Mouse (Mus musculus) cerebellum, adult 11 months (tissue): Measurements from ENCODE around the gene C1qtnf1.
"Not testable (repeated sequence)": the region's sequence is repeated elsewhere in the genome, so short reads cannot be mapped to it uniquely, and the experiment has no call there.

ENCODE experiments used
- DNase-seq: peaks from one replicate; pipeline ENCODE4 v3.0.0; 2022

The C1qtnf1 gene

GRCm38 (mm10) chr11:118427986-118428385 lies at the start of gene C1qtnf1:
Gene C1qtnf1, plus strand, starts transcription at chr11:118428203.
- DNase-seq = no peak

- no peak for DNase-seq
Measured at GRCm38 (mm10) chr11:118378656-118379055, 49.3 kb upstream of the C1qtnf1 start.

GRCm38 (mm10) chr11:118379251-118380009 lies 48.6 kb upstream of the C1qtnf1 start:
- DNase-seq = peak; percentile 77

GRCm38 (mm10) chr11:118387816-118388215 lies 40.2 kb upstream of the C1qtnf1 start:
- DNase-seq = not testable (repeated sequence)

DNA sequence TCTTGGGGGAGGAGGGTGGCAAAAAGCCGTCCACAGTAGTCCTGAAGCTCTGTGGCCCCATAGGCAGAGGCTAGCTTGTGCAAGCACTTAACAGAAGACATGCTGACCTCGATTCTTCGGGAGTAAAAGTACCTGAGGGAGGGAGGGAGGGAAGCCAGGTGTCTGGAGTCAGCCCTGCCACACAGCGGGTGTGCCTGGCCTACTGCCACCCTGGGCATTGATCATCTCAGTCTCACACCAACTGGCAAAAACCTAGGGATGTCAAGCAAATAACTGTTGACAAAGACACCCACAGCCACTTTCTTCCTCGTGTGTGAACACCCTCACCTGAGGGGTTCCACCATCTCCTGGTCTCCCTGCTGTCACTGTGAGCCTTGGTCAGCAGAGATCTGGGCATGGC lies 34.0 kb upstream of the C1qtnf1 start:
- no peak for DNase-seq

- no peak for DNase-seq
Measured at GRCm38 (mm10) chr11:118394538-118394937, 33.5 kb upstream of the C1qtnf1 start.

- DNase-seq = peak; percentile 3
Measured at GRCm38 (mm10) chr11:118397806-118398530, 30.0 kb upstream of the C1qtnf1 start.

GRCm38 (mm10) chr11:118399891-118400565 lies 28.0 kb upstream of the C1qtnf1 start:
- peak; percentile 12 for DNase-seq

DNA sequence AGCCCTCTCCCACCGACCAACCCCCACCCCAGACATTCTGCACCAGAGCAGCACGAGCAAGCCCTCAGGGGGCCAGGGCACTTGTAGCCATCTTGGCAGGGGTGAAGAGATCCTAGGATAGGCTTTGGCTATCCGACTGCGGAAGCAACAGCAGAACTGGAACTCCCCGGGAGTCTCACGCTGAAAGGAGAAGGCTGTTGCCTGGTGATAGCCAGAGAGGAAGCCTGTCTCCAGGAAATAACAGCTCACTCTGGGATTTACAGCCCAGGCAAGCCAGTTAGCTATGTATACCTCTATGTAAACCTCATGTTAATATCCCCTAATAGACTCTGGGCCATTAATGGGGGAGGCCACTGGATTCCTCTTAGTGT lies 27.5 kb upstream of the C1qtnf1 start:
- peak; percentile 15 for DNase-seq

GRCm38 (mm10) chr11:118401195-118401594 lies 26.8 kb upstream of the C1qtnf1 start:
- DNase-seq = peak; percentile 8

DNA sequence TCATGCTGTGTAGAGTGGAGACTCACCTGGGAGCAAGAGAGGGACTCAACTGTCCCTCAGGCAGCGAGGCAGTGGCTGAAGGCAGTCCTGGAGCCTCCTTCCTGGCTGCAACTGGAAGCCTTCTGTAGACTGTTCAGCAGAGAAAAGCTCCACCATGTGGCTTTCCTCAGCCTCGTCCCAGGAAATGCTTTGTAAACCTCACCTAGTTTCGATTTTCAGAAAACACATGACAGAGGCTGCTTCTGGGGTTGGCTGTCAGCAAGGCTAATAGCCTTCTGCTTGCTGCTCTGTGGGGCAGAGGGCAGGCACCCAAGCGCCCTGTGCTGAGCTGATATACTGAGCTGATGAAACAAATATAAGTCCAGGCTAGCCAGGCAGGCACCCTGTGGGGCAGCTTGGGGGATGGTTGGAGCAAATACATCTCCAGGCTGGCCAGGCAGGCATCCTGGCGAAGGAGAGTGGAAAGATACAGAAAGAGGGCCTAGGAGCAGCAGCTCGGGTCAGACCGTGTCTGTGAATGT lies 26.2 kb upstream of the C1qtnf1 start, which contains the start of gene Lgals3bp:
TSS of gene Lgals3bp (minus strand) at position 333 of the 521 bp plus-strand sequence.
- DNase-seq = peak; percentile 59

DNA sequence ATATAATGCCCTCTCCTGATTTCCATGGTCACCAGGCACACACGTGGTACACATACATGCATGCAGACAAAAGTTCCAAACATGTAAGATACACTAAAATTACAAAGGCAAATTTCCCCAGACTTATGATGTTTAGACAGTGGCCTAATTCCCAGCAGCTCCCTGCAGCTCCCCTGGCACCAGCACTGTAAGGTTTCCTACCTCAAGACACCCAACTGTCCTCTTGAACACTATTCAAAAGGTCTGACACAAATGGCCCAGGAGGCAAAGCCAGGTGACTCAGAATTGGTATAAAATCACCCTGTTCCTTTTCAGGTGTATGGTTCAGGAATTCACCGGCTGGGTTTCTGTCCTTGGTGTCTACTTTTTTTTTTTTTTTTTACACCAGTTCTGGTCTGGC lies 24.8 kb upstream of the C1qtnf1 start:
- DNase-seq = peak; percentile 7

DNA sequence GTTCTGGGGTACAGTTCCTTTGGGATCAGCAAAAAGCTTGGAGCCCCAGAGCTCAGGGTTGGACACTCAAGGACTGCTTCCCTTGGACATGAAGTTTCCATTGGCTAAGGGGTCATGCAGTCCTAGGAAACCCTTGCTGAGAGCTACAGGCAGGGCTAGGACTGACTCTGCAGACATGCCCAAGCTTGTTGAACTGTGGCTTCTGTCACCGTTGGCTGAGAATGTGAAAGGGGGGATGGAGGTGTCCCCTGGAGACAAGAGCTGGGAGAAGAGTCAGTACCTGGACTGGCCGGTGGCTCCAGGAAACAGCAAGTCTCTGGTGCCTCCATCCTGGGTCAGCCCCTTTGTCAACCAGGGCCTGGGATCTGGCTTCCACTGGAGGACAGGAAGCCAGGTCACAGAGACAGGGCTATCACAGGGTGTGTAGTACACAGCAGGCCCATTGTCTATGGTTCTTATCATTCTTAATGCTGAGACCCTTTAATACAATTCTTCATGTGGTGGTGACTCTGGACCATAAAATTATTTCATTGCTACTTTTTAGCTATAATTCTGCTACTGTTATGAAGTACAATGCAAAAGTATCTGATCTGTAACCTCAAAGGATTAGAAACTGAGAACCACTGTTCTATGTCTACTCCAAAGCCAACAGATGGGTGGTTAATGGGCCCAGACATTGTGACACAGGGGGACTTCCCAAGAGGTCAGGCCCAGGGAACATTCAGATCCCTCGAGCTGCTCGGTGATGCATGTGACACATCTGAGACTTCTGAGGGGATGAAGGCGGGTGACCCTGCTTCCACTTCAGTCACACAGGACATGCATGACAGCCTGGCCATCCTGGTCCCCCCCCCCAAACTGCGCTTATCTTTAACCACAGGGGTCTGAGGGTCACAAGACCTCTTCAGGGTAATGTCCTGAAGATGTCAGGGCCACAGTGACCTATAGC lies 23.8 kb upstream of the C1qtnf1 start:
- DNase-seq = peak; percentile 9

DNA sequence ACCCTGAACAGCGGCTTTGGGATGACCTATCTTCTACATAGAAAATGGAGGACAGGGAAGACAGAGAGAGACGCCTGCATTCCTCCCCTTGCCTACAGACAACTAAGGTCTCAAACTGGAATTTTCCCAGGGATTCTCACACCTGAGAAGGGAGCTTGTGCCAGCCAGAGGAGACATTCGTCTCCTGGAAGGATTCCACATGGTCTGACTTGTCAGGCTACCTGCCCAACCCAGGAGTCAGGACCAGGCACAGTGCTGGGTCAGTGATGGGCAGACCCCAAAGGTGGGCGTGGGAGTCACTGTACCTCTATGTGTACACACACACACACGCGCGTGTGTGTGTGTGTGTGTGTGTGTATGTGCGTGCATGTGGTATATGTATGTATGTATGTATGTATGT lies 22.7 kb upstream of the C1qtnf1 start:
- DNase-seq = peak; percentile 9

DNA sequence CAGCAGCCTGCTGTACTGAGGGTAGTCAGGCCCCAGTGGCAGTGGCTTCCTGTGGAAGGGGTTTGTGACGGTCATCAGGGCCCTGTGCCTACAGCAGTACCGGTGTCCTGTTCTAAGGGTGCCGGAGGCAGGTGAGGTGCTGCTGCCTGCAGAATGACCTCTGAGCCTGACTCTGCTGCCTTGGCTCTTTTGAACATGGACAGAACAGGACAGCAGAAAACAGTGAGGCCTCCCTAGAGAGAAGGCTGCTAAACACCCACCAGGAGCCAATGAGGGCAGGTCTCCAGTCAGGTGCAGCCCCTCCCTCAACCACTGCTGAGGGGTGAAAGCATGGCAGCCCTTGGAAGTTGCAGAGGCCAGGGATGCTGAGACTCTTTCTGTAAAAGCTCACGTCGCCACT lies 21.5 kb upstream of the C1qtnf1 start:
- peak; percentile 7 for DNase-seq

DNA sequence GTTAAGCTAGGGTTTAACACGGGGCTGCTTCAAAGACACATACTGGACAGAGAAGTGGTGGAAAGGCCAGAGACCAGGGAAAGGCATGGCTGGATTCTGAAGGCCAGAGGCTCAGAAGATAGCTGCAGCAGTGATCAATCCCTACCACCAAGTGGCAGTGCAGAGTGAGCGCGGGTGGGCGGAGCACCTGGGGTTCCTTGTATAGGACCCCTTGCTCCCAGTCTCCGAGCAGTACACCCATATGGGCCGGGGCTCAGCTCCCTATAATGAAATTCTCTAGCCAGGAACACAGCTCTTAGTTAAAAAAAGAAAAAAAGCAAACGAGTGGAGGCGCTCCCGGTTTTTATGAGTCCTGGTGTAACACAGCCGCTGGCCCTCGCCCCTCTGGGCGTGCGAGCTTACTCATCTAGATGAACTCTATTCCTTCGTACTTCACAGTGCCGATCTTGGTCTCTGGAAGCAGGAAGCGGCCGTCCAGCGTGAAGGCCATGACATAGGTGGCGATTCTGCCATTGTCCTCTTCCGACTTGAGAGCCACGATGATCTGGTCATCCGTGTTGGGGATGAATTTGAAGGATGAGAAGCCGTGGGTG lies 20.6 kb upstream of the C1qtnf1 start:
- DNase-seq = peak; percentile 42

DNA sequence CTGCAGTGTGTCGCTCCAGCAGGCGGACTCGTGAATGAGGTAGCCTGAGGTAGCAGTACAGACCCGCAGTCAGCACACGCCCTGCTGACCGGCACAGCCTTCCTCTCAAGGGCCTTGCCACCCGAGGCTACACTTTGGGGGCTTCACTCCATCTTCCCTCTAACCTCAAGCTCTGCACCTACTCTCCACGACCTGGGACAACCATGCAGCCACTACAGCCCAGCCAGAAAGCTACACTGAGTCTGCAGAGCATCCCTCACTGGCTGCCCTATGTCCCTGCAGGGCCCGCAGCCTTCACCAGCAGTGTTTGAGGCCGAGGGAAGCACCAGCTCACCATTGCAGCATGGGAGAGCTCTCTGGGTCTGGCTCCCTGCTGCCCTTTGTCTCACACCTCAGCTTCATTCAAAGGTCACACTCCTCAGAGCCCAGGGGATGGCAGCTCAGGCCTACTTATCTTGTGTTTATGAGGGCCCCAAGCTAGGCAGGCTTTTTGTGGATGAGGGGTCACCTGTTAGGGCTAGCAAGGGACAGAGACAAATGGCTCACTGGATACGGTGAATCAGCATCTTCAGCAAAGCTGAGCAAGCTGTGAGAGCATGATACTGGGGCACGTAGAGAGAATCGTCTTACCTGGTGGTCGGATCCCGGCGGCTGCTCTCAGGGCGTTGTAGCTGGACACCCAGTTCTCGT lies 19.8 kb upstream of the C1qtnf1 start:
- DNase-seq = no peak

GRCm38 (mm10) chr11:118409106-118410072 lies 18.6 kb upstream of the C1qtnf1 start:
- no peak for DNase-seq

DNA sequence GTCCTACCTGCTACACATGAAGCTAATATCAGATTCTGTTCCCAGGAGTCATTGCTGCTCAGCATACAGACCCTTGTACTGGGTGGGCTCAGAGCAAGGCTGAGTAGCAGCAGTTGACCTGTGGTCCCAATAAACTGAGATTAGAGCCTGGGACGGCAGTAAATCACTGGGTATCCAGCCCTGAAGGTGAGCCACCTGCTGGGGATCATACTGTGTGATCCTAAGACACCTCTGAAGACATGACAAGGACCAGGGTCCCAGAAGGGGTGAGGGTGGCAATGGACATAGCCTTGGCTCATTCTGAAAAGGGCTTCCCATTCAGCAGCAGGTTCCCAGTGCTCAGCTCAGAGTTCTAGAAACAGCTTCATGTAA lies 17.9 kb upstream of the C1qtnf1 start:
- DNase-seq = no peak

- no peak for DNase-seq
Measured at GRCm38 (mm10) chr11:118410479-118410878, 17.5 kb upstream of the C1qtnf1 start.
